Mouse (Mus musculus): ENCODE measurements at regions not wholly inside any gene's neighbourhood (a gene's known extent, or its start where the extent isn't known, plus 50 kb on each side); places are given as distances from the start of the nearest gene placed in this dataset.

DNA sequence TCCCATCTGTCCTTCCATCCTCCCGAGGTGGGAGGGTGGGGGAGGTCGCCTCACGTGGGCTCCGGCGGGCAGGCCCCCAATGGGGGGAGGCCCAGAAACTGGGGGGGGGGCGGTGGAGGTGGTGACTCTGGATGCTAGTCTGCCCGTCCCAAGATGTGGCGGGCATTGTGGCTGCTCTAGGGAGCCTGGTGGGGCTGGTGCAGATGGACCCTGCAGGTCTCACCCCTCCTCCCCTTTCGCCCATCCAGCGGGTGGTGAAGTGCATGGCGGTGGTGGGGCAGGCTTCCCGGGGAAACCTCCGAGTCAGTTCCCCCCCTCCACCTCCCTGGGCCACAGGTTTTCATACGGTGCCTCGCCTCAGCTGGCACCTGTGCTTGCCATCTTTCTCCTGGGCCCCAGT is 88.6 kb downstream of the Inhba start:
- DNase-seq (ENCODE audit: low spot score in 2 of 2), result no peak

DNA sequence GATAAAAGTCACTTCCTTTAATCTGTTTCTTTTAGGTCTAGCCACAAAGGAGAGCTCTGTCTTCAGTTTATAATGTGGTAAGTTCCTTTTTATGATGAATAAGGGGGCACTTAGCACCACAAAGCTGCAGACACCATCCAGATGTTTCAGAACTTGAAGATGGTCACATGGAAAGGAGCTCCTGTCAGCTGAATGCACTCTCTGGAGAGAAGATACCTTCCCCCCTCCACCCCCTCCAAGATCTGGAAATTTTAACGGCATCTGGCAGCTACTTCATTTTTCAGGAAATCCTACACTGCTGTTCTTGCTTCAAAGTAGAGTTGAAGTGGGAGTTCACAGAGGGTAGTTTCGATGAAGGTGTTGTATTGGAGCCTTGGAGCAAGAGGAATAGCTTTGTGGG is 103.2 kb downstream of the Inhba start:
- no peak for DNase-seq (ENCODE audit: low spot score in 2 of 2)

DNA sequence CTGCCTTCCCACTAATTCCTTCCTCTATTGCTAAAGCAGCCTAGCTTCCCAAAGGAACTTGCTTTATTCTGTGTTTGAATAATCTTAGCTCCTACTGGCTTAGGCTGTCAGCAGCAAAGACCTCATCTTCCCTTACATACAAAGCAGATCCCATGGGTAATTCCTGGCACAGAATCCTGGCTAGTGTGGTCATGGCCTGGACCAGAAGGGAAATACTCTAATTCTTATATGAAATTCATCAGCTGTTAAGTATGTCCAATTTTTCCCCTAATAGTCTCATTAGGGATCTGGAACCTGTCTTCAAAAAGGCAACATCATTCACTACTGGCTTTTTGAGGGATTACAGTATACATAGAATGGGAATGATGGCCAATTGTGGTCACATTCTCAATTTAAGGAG is 135.0 kb downstream of the Inhba start:
- no peak for DNase-seq (ENCODE audit: low spot score in 2 of 2)

DNA sequence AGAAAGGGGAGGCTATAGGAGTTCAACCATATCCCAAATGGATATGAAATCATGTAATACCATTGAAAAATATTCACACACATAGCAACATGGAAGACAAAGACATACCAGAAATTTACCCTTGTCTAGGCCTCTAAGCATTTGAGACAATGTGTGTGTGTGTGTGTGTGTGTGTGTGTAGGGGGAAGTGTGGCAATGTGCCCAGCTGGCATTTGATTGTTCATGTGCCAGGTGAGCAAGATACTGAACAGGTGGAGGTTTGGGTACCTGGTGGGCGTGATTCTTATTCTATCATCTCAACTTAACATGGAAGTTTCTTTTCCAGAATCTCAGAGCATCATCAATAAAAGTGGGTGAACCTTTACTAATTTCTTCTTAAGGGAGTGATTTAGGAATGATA is 143.3 kb downstream of the Inhba start:
- no peak for DNase-seq (ENCODE audit: low spot score in 2 of 2)

DNA sequence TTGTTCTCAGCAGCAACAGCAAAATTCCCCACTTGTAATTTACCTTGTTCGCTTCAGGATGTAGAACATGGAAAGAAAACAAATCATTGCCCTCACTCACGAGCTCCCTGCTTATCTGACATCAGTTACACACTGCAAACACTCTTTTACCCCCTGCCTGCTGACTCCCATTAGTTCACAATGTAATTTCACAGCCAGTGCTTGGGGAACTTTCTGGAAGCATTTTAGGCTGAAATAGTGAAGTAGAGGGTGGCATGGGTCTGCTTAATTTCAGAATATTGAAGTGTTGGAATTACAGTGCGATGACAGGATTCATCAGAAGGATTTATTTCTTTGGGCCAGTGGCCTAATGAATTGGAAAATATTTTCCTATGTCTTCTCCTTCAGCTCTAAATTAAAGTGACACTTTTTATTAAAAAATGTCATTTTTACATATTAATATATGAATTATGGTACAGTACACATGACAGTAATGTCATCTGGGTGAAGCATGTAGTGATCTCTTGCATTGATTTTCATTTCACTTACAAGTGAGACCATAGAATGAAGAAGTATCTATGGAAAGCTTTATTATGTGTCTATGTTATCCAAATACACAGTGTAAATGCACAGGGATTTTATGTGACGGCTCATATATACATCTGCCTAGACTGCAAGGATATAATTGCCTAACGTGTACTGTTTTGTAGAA is 153.7 kb downstream of the Inhba start:
- DNase-seq (ENCODE audit: low spot score in 2 of 2), result no peak

DNA sequence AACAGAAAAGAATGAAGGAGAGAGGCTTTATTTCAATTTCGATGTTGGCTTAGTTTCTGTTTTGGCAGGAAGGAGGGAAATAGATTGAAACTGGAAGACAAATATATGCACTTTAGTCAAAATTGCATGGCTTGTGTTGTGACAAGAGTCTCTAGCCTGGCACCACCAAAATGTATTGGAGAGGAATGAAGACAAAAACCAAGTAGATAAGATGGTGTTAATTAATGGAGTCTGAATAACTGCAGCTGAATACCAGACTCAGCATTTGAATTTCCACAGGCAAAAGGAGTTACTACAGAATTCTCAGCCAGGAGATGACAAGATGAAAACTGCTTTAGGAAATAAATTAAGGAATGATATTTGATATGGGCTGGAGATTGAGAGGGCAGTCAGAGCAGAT is 185.0 kb downstream of the Inhba start:
- no peak for DNase-seq (ENCODE audit: low spot score in 2 of 2)

DNA sequence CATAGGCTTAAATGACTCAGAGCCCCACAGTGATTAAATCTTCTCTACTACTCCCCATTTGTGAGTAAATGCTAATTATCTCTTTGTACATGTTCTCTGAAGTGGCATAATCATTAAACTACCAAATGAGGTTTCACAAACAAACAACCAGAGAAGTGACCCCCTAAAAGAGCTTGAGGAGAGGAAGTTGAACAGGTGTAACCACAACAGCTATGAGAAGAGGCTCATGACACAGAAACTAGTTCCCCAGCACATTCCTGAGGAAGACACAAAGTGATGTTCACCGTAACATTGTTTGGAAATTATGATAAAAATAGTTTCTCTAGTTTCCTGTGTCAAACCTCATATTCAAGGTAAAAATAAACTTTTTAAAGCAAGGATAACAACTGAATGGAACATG is 188.4 kb downstream of the Inhba start:
- no peak for DNase-seq (ENCODE audit: low spot score in 2 of 2)

DNA sequence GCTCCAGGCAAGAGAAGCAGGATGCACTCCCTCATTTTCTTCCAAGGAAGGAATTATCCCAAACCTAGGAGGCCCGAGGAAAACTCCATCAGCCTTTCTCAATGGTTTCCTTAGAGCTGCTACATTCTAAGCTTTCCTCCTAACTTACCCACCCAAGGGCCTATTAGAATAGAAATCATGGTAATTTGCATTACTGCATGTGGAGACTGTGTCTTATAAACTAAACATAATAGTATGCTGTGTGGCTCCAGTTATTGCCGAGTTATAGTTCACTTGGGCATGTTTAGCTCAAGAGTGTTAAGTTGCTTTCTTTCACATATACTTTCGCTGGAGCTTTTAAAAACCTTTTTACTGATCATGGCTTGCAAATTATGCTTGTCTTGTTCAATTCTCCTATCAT is 191.5 kb downstream of the Inhba start:
- no peak for DNase-seq (ENCODE audit: low spot score in 2 of 2)

DNA sequence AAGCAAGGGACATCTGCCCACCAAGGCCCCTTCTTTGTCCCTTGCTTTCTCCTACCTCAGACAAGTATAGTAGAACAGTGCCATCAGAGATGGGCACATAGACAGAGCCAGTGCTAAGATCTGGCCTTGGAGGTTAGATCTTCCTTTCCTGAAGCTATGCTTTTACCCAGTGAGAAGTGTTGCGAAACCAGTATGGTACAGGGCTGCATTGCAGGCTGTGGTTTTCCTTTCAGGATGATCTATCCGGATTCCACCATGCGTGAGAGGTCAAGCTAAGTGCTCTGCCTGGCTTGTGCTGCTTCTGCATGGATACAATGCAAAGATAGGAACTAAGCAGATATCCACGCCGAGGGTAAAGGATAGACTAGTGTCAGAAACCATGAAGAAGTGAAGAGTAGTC is 192.4 kb downstream of the Inhba start:
- DNase-seq (ENCODE audit: low spot score in 2 of 2), result no peak

DNA sequence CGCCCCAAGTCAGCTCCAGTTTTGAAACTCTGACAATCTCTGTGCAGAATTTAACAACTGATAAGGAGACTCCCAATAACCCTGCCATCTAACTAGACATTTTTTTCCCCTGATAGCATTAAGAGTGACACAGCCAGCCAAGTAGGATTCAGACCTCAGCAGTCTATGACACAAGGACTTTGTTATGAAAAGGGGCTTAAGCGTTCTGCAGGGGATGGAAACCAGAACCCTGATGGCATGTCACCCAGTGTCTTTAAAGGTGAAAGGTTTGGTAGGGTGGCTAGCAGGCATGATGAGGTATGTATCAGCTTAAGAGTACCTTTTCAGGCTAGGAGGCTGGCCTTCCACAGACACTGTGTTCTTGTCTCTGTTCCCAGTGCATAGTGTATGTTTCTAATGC is 199.8 kb downstream of the Inhba start:
- DNase-seq (ENCODE audit: low spot score in 2 of 2), result no peak

DNA sequence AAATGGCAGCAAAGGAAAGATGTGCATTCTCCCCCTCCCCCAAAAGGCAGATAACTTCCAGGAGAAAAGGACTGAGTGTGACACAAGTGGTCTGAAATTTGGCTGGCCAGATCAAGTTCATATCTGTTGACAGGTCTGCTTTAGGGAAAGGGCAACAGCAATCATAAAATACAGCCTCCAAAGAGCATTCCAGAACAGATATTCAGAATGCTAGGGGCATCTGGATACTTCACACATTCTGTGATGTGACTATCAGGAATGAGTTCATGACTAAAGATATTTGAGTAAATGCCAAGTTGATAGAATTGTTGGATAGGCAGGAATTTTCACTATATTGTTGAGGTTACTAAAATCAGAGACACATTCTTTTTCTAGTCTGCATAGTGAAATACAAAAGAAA is 208.2 kb downstream of the Inhba start:
- DNase-seq (ENCODE audit: low spot score in 2 of 2), result no peak

DNA sequence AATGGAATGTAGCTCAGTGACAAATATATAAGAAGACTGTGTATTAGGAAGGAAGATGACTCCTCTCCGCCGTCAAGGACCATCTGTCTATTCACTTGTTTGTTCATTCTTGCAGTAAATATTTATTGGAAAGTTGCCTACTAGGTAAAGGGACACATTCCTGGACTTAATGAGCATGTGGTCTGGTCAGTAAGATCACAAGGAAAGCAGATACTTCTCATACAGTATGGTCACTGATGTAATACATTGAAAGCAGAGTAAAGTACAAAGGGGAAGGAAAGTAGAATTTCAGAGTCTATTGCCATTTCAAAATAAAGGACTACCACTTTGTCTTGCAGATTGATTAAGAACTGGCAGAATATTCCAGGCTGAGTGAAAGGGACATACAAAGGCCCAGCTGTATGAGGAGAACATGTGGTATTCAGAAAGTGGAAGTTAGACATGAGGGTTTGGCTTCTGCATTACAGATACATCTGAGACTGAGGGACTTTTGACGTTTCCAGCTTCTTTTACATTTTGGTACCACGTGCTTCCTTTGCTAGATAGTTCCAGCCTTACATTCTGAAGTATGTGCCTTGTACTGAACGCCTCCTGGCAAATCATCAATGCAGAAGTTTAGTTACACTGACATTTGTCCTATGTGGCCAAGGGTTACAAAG is 211.4 kb downstream of the Inhba start:
- no peak for DNase-seq (ENCODE audit: low spot score in 2 of 2)

DNA sequence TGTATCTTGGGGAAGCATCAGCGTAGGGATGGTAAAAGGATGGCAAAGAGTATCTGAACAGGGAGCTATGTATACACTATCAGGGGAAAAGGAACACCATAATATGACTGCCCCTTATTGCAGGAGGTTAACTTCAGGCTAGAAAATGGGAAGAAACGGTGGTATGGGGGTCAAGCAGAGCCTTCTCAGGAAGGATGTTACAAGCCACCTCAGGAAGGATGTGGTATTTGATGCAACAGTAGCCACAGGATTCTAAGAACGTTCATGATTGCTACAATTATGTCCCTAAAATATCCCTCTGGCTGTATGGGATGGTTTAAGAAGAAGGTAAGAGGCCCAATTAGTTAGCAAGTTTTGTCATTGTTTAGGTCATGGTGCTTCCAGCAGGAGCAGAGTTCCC is 249.5 kb downstream of the Inhba start:
- DNase-seq (ENCODE audit: low spot score in 2 of 2), result no peak

DNA sequence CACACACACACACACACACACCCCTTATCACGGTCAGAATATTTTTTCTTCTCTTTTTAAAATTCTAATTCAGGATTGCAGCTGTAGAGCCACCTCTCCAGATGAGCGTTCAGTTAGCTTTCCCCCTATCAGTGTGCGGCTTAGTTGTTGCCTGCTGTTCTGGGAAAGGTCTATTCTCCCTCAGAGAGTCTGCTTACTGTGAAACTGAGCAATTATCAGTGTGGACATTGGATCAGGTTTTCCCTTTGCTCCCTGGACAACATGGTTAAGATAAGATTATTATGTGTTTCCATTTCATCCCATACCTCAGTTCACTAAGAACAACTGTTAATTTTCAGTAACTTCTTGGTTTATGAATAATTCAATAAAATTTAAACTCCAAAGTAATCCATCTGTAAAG is 268.3 kb downstream of the Inhba start:
- DNase-seq (ENCODE audit: low spot score in 2 of 2), result no peak

DNA sequence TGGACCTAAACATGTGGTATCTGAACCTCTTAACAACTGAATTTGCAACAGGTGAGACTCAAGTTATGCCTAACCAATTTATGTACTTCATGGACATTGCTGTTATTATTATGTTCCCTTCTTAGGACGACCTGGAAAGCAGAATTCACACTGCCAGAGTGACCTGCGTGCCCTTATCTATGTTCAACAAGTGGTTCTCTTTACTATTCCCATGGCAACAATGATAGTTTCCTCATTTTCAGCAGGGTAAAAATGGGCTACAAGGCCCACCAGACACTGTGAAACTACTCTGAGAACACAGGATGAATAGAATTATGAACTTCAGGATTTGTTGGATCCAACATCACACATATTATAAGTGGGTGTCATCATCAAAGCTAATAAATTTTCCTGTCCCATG is 269.1 kb downstream of the Inhba start:
- DNase-seq (ENCODE audit: low spot score in 2 of 2), result no peak

DNA sequence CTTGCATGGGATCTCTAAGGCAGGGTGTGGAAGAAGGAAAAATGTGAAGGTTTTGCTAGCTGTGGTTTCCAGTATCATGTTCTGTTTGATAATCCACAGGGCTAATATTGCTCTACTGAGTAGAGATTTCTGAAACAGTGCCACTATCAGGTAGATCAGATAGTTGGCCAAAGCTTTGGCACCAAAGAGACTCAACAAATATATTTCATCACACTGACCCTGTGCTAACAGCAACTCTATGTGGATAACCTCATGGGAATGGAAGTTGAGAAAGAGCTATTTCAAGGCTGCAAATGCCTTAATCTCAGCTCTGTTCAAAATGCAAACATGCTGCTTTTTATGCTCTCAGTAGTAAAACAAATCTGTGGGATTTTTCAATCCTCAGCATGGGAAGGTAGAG is 270.1 kb downstream of the Inhba start:
- DNase-seq (ENCODE audit: low spot score in 2 of 2), result no peak

DNA sequence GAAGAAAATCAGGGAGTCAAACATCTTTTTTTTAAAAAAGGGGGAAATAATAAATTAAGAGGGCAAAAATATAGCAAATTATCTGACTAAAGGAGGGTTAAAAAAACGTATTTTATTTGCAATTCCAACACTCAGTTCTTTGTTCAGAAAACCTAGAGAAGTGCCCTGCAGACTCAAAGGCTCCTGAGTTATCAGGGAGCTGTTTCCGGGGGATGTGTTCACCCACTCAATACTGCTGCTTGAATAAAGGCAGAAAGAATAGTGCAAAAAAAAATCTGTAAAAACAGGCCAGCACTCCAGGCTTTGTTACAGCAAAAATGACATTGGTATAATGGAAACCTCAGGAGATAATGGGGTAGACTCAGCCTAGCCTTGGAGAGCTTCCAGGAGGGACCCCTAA is 270.6 kb downstream of the Inhba start:
- DNase-seq (ENCODE audit: low spot score in 2 of 2), result no peak

DNA sequence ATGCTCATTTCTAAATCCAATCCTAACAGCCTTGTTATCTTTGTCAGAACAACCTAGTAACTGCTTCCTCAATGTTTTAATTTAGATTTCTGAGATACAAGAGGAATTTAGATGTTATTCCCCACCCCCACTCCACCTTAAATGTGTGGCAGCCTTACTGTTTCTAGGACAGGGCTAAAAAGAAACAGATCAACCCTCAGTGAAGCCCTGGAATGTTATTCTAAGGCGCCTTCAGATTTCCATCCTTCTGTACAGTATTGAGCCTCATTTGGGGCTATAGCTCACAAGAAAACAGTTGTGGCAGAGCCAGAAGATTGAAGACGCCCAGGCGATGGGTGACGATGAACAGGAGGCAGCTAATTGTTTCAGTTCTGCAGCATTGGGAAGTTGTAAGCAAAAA is 271.7 kb downstream of the Inhba start:
- no peak for DNase-seq (ENCODE audit: low spot score in 2 of 2)

DNA sequence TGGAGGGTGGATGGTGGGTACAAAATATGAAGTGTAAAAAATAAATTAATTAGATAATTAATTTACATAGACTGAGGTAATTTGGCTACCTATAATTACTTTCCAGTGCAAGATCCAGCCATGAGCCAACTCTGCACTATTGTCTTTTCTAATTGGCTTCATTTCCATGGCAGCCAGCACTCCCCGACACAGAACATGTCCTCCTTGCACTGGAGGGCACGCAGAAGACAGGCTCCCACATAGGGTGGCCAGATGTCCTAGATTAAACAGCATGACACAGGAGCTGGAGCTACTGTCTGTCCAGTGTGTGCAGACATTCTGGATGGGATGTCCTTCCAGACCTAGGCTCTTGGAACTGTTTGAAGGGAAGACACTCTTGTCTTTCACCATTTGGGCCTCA is 278.0 kb downstream of the Inhba start:
- DNase-seq (ENCODE audit: low spot score in 2 of 2), result no peak

DNA sequence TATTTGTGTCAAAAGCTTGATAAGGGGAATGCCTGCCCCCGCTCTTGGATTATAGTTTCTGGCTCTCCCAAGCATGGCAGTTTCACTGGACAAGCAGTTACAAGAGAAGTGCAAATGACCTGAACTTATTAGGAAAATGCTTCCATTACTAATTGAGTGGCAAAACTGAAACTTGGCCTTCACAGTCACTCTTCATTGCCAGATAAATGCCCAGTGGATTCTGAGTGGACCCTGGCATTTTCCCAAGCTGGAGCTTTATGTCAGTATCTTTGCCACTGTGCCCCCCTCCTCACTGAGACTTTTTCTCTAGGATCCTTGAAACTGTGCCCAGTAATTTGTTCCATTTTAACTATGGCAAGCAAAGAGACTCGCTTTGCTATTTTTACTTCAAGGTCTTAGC is 279.1 kb downstream of the Inhba start:
- DNase-seq (ENCODE audit: low spot score in 2 of 2), result no peak

DNA sequence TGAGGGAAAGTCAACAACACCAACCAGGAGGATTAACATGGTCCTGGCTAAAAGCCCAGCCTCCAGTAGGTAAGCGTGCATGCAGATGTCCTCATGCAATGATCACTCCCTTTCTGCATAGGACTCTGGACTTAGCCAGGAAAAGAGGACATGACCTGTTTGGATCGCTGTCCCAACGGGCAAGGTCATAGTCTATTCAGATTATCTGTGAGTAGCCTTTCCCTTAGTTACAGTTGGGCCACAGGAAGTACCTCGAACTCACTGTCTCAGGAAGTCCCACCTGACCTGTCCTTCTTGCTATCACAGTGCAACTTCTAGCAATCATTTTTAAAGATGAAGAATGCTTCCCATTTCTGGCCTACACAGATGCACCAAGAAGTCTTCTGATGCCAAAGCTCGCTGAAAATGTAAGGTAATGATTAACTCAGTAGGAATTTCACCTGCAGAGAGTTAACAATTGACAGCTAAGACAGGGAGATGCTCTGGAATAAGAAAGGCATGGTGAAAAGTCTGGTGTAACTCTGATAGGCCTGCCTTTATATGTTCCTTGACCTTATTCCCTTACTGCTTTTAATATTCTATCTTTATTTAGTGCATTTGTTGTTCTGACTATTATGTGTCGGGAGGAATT is 280.1 kb downstream of the Inhba start:
- no peak for DNase-seq (ENCODE audit: low spot score in 2 of 2)

DNA sequence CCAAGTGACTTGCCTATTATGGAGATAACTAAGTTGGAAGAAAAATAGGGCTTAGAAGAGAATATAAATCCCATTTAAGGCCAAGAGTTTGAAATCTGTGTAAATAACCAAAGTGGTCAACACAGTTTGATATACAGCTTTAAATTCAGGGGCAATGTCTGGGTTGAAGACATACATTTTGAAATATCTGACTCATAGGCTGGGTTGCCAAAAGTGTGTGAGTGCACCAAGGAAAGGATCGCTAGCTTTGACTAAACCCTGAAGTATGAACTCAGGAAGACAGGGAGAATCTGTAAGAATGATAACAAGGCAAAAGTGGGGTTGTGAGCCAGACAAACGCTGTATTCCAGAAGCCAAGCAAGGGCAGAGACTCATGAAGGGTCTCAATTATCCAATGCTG is 288.1 kb downstream of the Inhba start:
- no peak for DNase-seq (ENCODE audit: low spot score in 2 of 2)

DNA sequence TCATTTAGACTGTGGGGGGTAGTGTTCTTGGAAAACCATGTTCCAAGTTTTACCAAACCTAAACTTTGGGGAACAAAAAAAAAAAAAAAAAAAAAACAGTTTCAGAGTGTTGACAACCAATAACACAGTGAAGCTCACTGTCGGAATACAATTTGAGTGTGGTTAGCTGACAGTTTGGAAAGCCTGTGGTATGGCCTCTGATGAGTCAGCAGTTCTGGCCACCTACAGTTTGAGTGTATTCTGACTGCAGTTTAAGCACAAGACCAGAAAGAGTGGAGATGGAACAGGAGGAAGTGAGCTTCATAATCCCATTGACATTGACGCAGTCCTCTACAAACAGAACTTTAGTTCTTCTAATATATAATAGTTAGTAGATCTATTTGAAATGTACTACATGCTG is 303.0 kb downstream of the Inhba start:
- no peak for DNase-seq (ENCODE audit: low spot score in 2 of 2)

DNA sequence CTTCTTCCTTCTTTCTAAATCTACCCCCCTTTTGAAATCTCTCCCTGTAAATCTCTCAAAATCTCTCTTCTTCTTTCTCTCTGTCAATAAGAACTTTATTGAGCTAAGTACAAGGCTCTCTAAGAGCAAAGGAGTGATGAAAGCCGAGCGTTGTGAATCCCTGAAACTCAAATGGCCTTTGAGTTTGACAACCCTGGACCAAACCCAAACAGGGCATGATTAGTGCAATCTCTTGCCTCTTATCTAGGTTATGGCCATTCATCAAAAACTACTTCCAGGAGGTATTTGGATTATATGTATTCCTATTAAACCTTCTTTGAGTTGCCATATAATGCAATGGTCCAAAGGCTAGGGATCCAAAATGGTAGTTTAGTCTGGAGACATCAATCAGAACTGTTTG is 304.0 kb downstream of the Inhba start:
- no peak for DNase-seq (ENCODE audit: low spot score in 2 of 2)
